Mouse (Mus musculus): ENCODE measurements around the gene Rabif. TPM values are rescaled to one million over a fixed set of nuclear protein-coding genes. Genes with fewer than 3 reads are reported as not detected.
A peak's percentile ranks its signal among the peaks of the same experiment; 100 is the strongest.

Gene Rabif
- polyA plus RNA-seq, 1 experiment from 2014 or later: 39.1 TPM

- ATAC-seq (ENCODE audit: insufficient number of reproducible peaks, low FRiP score, low TSS enrichment, low read depth): no peak
- no peak overlapping the region for H3K9ac ChIP-seq (ENCODE audit: low read length)
- H3K9me3 ChIP-seq (ENCODE audit: control insufficient read depth, low read length): no peaks in the 10 kb centered on the region
- H3K36me3 ChIP-seq (ENCODE audit: control insufficient read depth, insufficient read depth, low read length): no peaks in the 10 kb centered on the region
- 82% methylated on average over 3 of the region's 3 CpGs for WGBS
- no peak overlapping the region for H3K4me2 ChIP-seq (ENCODE audit: low read depth, severe bottlenecking)
- no peak overlapping the region for H3K27ac ChIP-seq (replicated peaks; ENCODE audit: low read depth, low read length)
- H3K4me1 ChIP-seq (ENCODE audit: control insufficient read depth, insufficient read depth, low read length): peaks cover 5% of the 10 kb centered on the region; the same call in 1 of the 2 replicates
- H3K27me3 ChIP-seq (ENCODE audit: control insufficient read depth, insufficient read depth, low read length): no peaks in the 10 kb centered on the region
- H3K4me3 ChIP-seq (ENCODE audit: low read depth, low read length): no peak overlapping the region
- DNase-seq (ENCODE audit: low spot score): no peak
Measured at GRCm38 (mm10) chr1:134551869-134552268, 57.4 kb downstream of the Rabif start.

- H3K27ac ChIP-seq (replicated peaks; ENCODE audit: low read depth, low read length): no peak overlapping the region
- H3K36me3 ChIP-seq (ENCODE audit: control insufficient read depth, insufficient read depth, low read length): no peaks in the 10 kb centered on the region
- WGBS: 70% methylated on average over 3 of the region's 3 CpGs
- DNase-seq (ENCODE audit: low spot score) (no peak), ATAC-seq (ENCODE audit: insufficient number of reproducible peaks, low FRiP score, low TSS enrichment, low read depth) (no peak)
- H3K9me3 ChIP-seq (ENCODE audit: control insufficient read depth, low read length): no peaks in the 10 kb centered on the region
- no peak overlapping the region for H3K9ac ChIP-seq (ENCODE audit: low read length)
- H3K4me2 ChIP-seq (ENCODE audit: low read depth, severe bottlenecking): no peak overlapping the region
- H3K4me3 ChIP-seq (ENCODE audit: low read depth, low read length): no peak overlapping the region
- peaks cover 5% of the 10 kb centered on the region for H3K4me1 ChIP-seq (ENCODE audit: control insufficient read depth, insufficient read depth, low read length)
- H3K27me3 ChIP-seq (ENCODE audit: control insufficient read depth, insufficient read depth, low read length): no peaks in the 10 kb centered on the region
Measured at GRCm38 (mm10) chr1:134552396-134552795, 57.9 kb downstream of the Rabif start.

- H3K4me3 ChIP-seq (ENCODE audit: low read depth, low read length): no peak overlapping the region
- ATAC-seq (ENCODE audit: insufficient number of reproducible peaks, low FRiP score, low TSS enrichment, low read depth) (no peak), DNase-seq (ENCODE audit: low spot score) (peak; percentile 23)
- peaks cover 5% of the 10 kb centered on the region for H3K4me1 ChIP-seq (ENCODE audit: control insufficient read depth, insufficient read depth, low read length)
- H3K9me3 ChIP-seq (ENCODE audit: control insufficient read depth, low read length): no peaks in the 10 kb centered on the region
- no peak overlapping the region for H3K27ac ChIP-seq (replicated peaks; ENCODE audit: low read depth, low read length)
- H3K9ac ChIP-seq (ENCODE audit: low read length): no peak overlapping the region
- 21% methylated on average over 13 of the region's 13 CpGs for WGBS
- no peaks in the 10 kb centered on the region for H3K27me3 ChIP-seq (ENCODE audit: control insufficient read depth, insufficient read depth, low read length)
- H3K36me3 ChIP-seq (ENCODE audit: control insufficient read depth, insufficient read depth, low read length): no peaks in the 10 kb centered on the region
- H3K4me2 ChIP-seq (ENCODE audit: low read depth, severe bottlenecking): peak overlapping the region; percentile 89; the same call in 1 of the 2 replicates
Measured at GRCm38 (mm10) chr1:134555240-134555870, 60.9 kb downstream of the Rabif start.

GRCm38 (mm10) chr1:134555871-134556670 is 61.6 kb downstream of the Rabif start:
- Histone ChIP-seq H3K9me3 (ENCODE audit: control insufficient read depth, low read length) (no peaks in the 10 kb centered on the region), H3K4me1 (ENCODE audit: control insufficient read depth, insufficient read depth, low read length) (peaks cover 5% of the 10 kb centered on the region), H3K4me3 (ENCODE audit: low read depth, low read length) (peak overlapping the region; percentile 63), H3K27me3 (ENCODE audit: control insufficient read depth, insufficient read depth, low read length) (no peaks in the 10 kb centered on the region), H3K36me3 (ENCODE audit: control insufficient read depth, insufficient read depth, low read length) (no peaks in the 10 kb centered on the region), H3K27ac (replicated peaks; ENCODE audit: low read depth, low read length) (peak overlapping the region; percentile 88), H3K4me2 (ENCODE audit: low read depth, severe bottlenecking) (peak overlapping the region; percentile 89), H3K9ac (ENCODE audit: low read length) (peak overlapping the region; percentile 76)
- WGBS: under 1% methylated on average over 46 of the region's 46 CpGs
- ATAC-seq (ENCODE audit: insufficient number of reproducible peaks, low FRiP score, low TSS enrichment, low read depth) (peak; percentile 46; the same call in 1 of the 2 replicates), DNase-seq (ENCODE audit: low spot score) (no peak)

- Histone ChIP-seq H3K9me3 (ENCODE audit: control insufficient read depth, low read length) (no peaks in the 10 kb centered on the region), H3K27ac (replicated peaks; ENCODE audit: low read depth, low read length) (peak overlapping the region; percentile 88), H3K4me2 (ENCODE audit: low read depth, severe bottlenecking) (peak overlapping the region; percentile 89), H3K36me3 (ENCODE audit: control insufficient read depth, insufficient read depth, low read length) (no peaks in the 10 kb centered on the region), H3K4me1 (ENCODE audit: control insufficient read depth, insufficient read depth, low read length) (peaks cover 5% of the 10 kb centered on the region), H3K4me3 (ENCODE audit: low read depth, low read length) (peak overlapping the region; percentile 63), H3K9ac (ENCODE audit: low read length) (peak overlapping the region; percentile 76), H3K27me3 (ENCODE audit: control insufficient read depth, insufficient read depth, low read length) (no peaks in the 10 kb centered on the region)
- DNase-seq (ENCODE audit: low spot score): peak; percentile 96
- 0% methylated on average over 35 of the region's 35 CpGs for WGBS
- ATAC-seq (ENCODE audit: insufficient number of reproducible peaks, low FRiP score, low TSS enrichment, low read depth): peak; percentile 94
Measured at GRCm38 (mm10) chr1:134556671-134557218, 62.3 kb downstream of the Rabif start.

Other genes with a start within 250 kb of the Rabif start
- gene Myog, start 204.7 kb upstream of the Rabif start, polyA plus RNA-seq (2014; fragmentation: Nextera tagmentation; extraction: Ambion mirVana): 30.5 and 31.5 TPM in 2 replicates
- 2.3 and 3.4 TPM in 2 replicates for gene Ppfia4, start 161.7 kb upstream of the Rabif start, polyA plus RNA-seq (2014; fragmentation: Nextera tagmentation; extraction: Ambion mirVana)
- gene Tmem183a, start 132.7 kb upstream of the Rabif start, polyA plus RNA-seq (2014; fragmentation: Nextera tagmentation; extraction: Ambion mirVana): 117 and 119 TPM in 2 replicates
- gene 4933406M09Rik, start 108.7 kb upstream of the Rabif start, polyA plus RNA-seq (2014; fragmentation: Nextera tagmentation; extraction: Ambion mirVana): not detected in 2 replicates
- 33.5 and 36.1 TPM in 2 replicates for gene Cyb5r1, start 89.1 kb upstream of the Rabif start, polyA plus RNA-seq (2014; fragmentation: Nextera tagmentation; extraction: Ambion mirVana)
- gene Adipor1, start 79.3 kb upstream of the Rabif start, polyA plus RNA-seq (2014; fragmentation: Nextera tagmentation; extraction: Ambion mirVana): 91.9 and 93.2 TPM in 2 replicates
- gene Klhl12, start 39.1 kb upstream of the Rabif start, polyA plus RNA-seq (2014; fragmentation: Nextera tagmentation; extraction: Ambion mirVana): 37.3 and 41.7 TPM in 2 replicates
- gene Mgat4e, start 55.0 kb downstream of the Rabif start, polyA plus RNA-seq (2014; fragmentation: Nextera tagmentation; extraction: Ambion mirVana): not detected in 2 replicates
- gene Kdm5b, start 65.5 kb downstream of the Rabif start, polyA plus RNA-seq (2014; fragmentation: Nextera tagmentation; extraction: Ambion mirVana): 90.9 and 98.2 TPM in 2 replicates
- gene Syt2, start 152.0 kb downstream of the Rabif start, polyA plus RNA-seq (2014; fragmentation: Nextera tagmentation; extraction: Ambion mirVana): 0.28 and 0.79 TPM in 2 replicates

All from limb, embryonic 11.5 days (tissue).